Mouse (Mus musculus) erythroblast, adult 5-6 weeks (primary cell): ENCODE measurements around the gene B020031M17Rik. TPM values are rescaled to one million over a fixed set of nuclear protein-coding genes. Genes with fewer than 3 reads are reported as not detected.
"Not testable (repeated sequence)": the region's sequence is repeated elsewhere in the genome, so short reads cannot be mapped to it uniquely, and the experiment has no call there.

Experiments used
- ATAC-seq: replicated peaks from 2 replicates; pipeline ENCODE4 v1.8.0; 2016; ENCODE audit warnings: moderate number of reproducible peaks, mild to moderate bottlenecking, moderate TSS enrichment, inconsistent platforms; ENCODE audit not compliant: poor library complexity, low FRiP score, severe bottlenecking
- total RNA-seq, 2 experiments: library from RNA; stranded (forward) in 1 of 2; stranded (reverse) in 1 of 2; fragments of 150-400 nt in 1 of 2; fragments of 200-764, 138-1000 nt in 1 of 2; gene quantifications; 2 replicates each; pipeline versions ENCODE4 v1.2.3 to v1.2.4; 2015 to 2017; ENCODE audit warnings: low replicate concordance in 2 of 2

The B020031M17Rik gene
- not detected in 2 replicates for total RNA-seq (2015; ENCODE audit: low replicate concordance)
- total RNA-seq (2017; ENCODE audit: low replicate concordance) = not detected in 2 replicates

DNA sequence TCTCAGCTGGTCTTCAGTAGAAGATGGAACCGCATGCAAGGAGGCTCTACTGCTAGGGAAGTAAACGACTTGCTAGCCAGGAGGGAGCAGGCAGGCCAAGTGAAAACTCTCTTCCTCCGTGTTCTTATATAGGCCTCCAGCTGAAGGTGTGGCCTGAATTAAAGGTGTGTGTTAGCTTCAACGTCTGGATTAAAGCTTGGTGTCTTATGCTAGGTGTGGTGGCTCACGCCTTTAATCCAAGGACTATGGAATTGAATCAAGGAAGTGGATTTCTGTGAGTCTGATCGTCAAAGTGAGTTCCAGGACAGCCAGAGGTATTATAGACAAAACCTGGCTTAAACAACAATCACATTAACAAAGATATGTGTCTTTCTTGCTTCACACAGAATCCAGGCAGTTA is at the start of gene B020031M17Rik:
B020031M17Rik (minus strand) TSS at position 101 of the 400 bp plus-strand sequence.
- ATAC-seq = not testable (repeated sequence)

DNA sequence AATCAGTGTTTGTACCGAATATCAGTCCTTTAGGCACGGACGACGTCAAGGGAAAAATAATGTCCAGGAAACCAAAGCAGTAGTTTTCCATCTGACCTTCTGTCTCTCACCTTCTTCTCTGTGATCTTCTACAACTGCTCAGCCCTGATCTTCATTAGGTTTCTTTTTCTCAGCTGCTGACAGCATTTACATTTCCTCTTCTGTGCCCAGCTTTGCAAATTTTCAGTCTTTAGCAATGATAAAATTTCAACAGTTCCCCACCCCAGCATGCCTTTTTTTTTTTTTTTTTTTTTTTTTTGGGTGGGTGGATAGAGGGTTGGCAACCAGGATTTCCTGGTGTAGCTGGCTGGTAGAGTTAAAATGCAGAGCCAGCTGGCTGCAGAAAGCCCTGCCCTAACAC is 48.6 kb upstream of the B020031M17Rik start:
- ATAC-seq = not testable (repeated sequence)

DNA sequence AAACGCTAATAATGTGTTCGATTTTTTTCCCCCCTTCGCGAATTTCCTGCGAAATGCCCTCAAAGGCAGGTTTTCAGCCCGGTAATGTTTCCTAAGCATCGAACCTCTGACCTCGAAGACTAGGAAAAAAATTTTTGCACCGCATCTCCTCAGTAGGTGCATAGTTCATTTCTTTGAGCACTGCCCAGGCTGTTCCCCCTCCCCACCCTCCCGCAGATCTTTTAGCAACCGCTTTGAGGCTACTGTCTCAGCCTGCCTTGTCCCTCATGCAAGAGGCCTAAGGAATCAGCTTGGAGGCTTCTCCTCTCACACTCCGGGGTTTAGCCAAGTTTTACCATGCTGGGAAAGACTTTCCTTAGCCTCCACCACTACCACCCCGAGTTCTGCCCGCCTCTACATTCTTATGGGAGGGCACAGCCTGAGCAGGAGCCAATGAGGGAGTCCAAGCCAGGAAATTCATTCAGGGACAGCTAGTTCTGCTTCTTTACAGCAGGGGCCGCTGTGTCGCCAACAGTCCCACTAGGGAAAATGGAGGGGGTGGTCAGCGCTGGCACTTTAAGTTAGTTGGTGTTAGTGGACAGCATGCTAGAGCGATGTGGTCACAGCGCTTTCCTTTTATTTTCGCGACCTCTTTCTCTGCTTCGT is 48.0 kb upstream of the B020031M17Rik start:
- not testable (repeated sequence) for ATAC-seq

- ATAC-seq = peak; percentile 73
These were observed 41.4 kb upstream of the B020031M17Rik start for GRCm38 (mm10) chr13:119991917-119992496.

GRCm38 (mm10) chr13:119991264-119991663 is 40.7 kb upstream of the B020031M17Rik start:
- ATAC-seq = not testable (repeated sequence)

DNA sequence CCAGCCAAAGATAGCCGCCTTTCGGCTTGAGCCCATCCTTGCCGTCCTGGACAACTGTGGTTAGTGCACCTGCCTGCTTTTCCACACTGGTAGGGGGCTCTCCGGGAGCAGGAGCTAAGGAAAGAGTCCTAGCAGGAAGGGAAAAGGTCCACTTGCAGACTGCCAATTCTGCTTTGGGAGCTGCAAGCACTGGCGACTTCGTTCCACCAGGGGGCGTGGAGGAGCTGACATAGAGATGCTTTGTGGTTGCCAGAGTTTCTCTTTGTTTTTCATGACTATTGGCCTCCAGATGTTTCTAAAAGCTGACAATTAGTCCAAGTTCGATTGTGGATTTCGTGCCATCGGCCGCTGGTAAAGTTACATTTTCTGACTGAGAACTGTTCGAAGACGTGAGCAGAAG is 18.6 kb upstream of the B020031M17Rik start:
- peak; percentile 67 for ATAC-seq

GRCm38 (mm10) chr13:119968193-119968592 is 17.6 kb upstream of the B020031M17Rik start:
- not testable (repeated sequence) for ATAC-seq

- ATAC-seq = not testable (repeated sequence)
These were observed 15.4 kb upstream of the B020031M17Rik start for GRCm38 (mm10) chr13:119965968-119966367.

DNA sequence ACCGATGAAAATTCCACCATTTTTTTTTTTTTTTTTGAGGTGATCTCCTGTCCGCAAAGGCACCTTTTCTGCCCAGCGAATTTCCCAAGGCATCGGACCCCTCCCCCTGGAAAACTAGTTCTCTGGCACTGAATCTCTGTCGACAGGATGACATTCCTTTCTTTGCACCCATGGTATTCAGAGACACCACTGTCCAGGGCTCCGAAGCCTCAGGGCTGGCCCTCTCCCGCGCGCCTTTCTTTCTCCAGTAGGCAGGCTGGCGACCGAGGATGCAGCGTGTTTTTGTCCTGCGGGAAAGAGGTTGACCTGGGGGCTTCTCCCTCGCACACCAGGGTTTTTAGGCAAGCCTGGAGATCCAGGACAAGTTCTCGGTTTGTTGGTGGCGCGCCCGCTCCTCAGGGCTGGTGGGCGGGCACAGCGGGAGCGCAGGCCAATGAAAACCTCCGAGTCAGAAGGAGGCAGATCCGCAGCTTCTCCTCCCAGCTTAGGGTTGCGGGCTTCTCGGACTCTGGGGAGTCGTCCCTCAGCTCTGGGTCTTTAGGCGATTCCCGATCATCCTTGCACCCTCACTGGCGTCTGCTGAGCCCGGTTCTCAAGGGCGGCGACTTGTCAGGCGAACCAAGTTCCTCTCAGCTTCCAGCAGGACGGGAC is 14.8 kb upstream of the B020031M17Rik start:
- ATAC-seq = not testable (repeated sequence)

DNA sequence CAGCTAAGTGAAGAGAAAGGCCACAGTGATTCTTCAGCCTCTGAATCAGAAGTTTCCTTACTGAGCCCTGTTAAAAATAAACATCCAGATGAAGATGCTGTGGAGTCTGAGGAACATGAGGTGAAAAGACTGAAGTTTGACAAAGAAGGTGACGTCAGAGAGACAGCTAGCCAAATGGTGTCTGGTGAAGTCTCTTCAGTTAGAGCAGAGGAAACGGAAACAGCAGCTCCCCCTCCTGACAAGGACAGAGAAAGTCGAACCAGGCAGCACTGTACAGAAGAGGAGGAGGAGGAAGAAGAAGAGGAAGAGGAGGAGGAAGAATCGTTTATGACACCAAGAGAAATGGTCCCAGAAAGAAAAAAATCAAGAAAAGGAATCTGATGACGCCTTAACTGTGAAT is 12.2 kb upstream of the B020031M17Rik start:
- ATAC-seq = not testable (repeated sequence)

DNA sequence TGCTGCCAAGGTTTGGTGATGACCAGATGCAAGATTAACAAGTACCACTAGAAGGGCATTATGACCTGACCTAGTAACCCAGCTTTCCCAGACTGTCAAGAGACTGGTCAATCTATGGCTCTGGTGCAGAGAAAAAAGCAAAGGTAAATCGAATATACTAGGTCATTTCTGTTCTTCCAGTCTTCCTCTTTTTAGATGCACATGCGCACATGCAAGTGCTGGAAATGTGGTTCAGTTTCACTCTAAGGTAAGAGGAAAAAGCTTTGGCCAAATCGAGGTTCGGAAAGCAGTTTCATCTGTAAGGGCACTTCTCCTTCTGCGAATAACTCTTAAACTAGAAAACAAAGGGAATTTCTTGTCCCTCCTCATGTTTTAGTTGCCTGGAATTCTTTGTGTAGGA is 5.0 kb upstream of the B020031M17Rik start:
- not testable (repeated sequence) for ATAC-seq

- not testable (repeated sequence) for ATAC-seq
These were observed 4.5 kb upstream of the B020031M17Rik start for GRCm38 (mm10) chr13:119955089-119955488.

GRCm38 (mm10) chr13:119929172-119929571 is 21.4 kb downstream of the B020031M17Rik start, which contains the start of gene Gm21761:
TSS of gene Gm21761 (minus strand) at chr13:119929272.
- not testable (repeated sequence) for ATAC-seq

DNA sequence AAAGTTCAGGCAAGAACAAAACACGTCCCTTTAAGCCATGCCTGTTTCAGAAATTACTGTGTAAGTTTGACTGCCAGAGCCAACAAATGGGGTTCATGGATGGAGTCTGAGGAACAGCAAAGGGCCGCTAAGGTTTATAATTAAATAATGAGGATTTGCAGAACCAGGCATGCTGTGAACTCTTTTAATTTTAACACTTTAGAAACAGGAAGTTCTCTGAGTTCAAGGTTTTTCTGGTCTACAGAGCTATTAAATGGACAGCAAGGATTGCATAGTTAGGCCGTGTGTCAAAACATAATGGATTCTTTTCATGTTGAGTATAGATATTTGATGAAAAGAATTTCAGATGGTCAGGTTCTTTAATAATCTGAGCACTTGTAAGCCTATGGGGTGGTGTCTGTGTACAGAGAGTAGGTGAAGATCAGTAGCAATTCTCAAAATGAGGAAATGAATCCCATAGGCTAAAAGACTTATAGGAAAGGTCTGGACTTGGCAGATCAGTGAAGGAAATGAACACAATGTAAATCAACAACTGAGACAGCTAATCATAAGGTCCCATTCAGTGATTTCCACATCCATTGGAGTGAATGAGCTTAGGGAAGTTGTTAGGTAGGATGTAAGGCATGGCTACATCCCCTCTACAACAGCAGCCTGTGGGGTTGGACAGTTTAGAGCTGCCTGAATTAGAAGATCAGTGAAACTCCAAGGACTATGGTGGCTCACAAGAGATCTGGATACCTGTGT is 25.8 kb downstream of the B020031M17Rik start:
- ATAC-seq = not testable (repeated sequence)

- not testable (repeated sequence) for ATAC-seq
These were observed 33.5 kb downstream of the B020031M17Rik start for GRCm38 (mm10) chr13:119916966-119917722.

DNA sequence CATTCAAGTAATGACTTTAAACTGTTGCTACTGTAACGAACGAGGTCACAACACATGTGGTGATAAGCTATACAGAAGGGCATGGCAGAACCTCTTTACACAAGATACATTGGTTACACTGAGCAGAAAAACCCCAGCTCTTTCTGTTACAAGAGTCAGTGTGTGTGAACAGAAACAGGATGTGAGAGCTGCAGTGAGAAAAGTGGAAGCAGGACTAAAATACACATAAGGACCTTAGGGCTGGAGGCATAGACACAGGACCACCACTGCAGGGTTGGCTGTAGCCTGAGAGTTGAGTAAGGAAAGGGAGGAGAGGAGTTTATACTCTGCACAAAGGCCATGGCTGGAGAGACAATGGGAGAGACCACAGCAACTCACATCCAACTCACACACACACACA is 34.2 kb downstream of the B020031M17Rik start:
- not testable (repeated sequence) for ATAC-seq
